Mouse (Mus musculus): ENCODE measurements around the gene Ggt7.

DNA sequence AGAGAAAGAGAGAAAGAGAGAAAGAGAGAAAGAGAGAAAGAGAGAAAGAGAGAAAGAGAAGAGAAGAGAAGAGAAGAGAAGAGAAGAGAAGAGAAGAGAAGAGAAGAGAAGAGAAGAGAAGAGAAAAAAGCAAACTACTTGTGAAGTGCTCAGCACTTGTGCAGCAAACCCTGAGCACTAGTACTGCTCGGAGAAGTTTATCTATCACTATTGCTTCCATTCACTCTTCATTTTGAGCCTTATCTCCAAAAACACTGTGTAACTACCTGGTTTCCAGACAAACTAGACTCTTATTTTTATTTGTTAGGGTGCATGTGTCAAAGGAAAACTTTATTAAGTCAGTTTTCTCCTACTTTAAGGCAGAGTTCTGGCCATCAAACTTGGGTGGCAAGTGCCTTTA lies 51.2 kb downstream of the Ggt7 start:
- TF ChIP-seq MAX (IDR thresholded peaks at IDR 0.05; ENCODE audit: low read depth) (no peak), MYOG (IDR thresholded peaks at IDR 0.05; ENCODE audit: control insufficient read depth in 1 of 3, insufficient read depth in 1 of 3, insufficient read length in 2 of 3, low read depth in 2 of 3) (no peak), TCF3 (IDR thresholded peaks at IDR 0.05; ENCODE audit: insufficient read length, low read depth) (no peak), REST (IDR thresholded peaks at IDR 0.05; ENCODE audit: insufficient read depth, insufficient read length) (no peak), POLR2A (IDR thresholded peaks at IDR 0.05; ENCODE audit: insufficient read length, low read depth) (no peak), USF1 (IDR thresholded peaks at IDR 0.05; ENCODE audit: low read depth) (no peak), SRF (IDR thresholded peaks at IDR 0.05; ENCODE audit: control insufficient read depth, insufficient read length, low read depth) (no peak), MYOD1 (IDR thresholded peaks at IDR 0.05; ENCODE audit: control insufficient read depth in 1 of 3, insufficient read length in 2 of 3, low read depth in 2 of 3) (no peak), TCF12 (IDR thresholded peaks at IDR 0.05; ENCODE audit: insufficient read depth, poor library complexity, severe bottlenecking) (no peak)
